Mouse (Mus musculus) MEL (cell line): ENCODE measurements around the gene Tas2r110. TPM values are rescaled to one million over a fixed set of nuclear protein-coding genes. Genes with fewer than 3 reads are reported as not detected.

Experiments
- DNase-seq: peaks from one replicate; pipeline ENCODE4 v3.0.0; 2011; ENCODE audit warnings: low read depth, low spot score
- H3K27ac ChIP-seq: 2 replicates; pipeline ENCODE4 v1.5.1; 2012; ENCODE audit warnings: low read depth, mild to moderate bottlenecking, control low read depth, low read length, moderate library complexity; ENCODE audit not compliant: control insufficient read depth
- H3K27me3 ChIP-seq, 2 experiments: fragments of 150-350 bp in 1 of 2; sonication (generic) in 1 of 2; 2 replicates each; pipeline ENCODE4 v1.6.1; 2012; ENCODE audit warnings: low read length in 2 of 2, mild to moderate bottlenecking in 2 of 2, improper control_type of control experiment in 1 of 2, moderate library complexity in 1 of 2; ENCODE audit not compliant: insufficient read depth in 2 of 2, control insufficient read depth in 1 of 2
- H3K36me3 ChIP-seq, 2 experiments: 2 replicates each; pipeline ENCODE4 v1.6.1; 2012 to 2014; ENCODE audit warnings: low read length in 2 of 2, improper control_type of control experiment in 1 of 2, inconsistent platforms in 1 of 2, mild to moderate bottlenecking in 1 of 2; ENCODE audit not compliant: insufficient read depth in 2 of 2, control insufficient read depth in 1 of 2
- H3K4me1 ChIP-seq, 2 experiments: fragments of 150-350 bp in 1 of 2; sonication (generic) in 1 of 2; 2 replicates each; pipeline ENCODE4 v1.6.1; 2012; ENCODE audit warnings: low read length in 2 of 2, improper control_type of control experiment in 1 of 2, mild to moderate bottlenecking in 1 of 2; ENCODE audit not compliant: insufficient read depth in 2 of 2, control insufficient read depth in 1 of 2
- H3K4me3 ChIP-seq, 2 experiments: fragments of 150-350 bp in 1 of 2; sonication (generic) in 1 of 2; 2 replicates each; pipeline ENCODE4 v1.5.1; 2012; ENCODE audit warnings: low read depth in 2 of 2, low read length in 2 of 2, mild to moderate bottlenecking in 2 of 2, moderate library complexity in 2 of 2, control low read depth in 1 of 2, improper control_type of control experiment in 1 of 2; ENCODE audit not compliant: control insufficient read depth in 1 of 2, insufficient read depth in 1 of 2
- H3K79me2 ChIP-seq: 2 replicates; pipeline ENCODE4 v1.6.1; 2012; ENCODE audit warnings: mild to moderate bottlenecking, low read length, moderate library complexity; ENCODE audit not compliant: control insufficient read depth, poor library complexity, insufficient read depth
- H3K9ac ChIP-seq: 2 replicates; pipeline ENCODE4 v1.6.1; 2012; ENCODE audit warnings: low read depth, mild to moderate bottlenecking, control low read depth, low read length, moderate library complexity; ENCODE audit not compliant: control insufficient read depth, poor library complexity, severe bottlenecking
- H3K9me3 ChIP-seq: fragments of 150-350 bp; sonication (generic); replicated peaks from 2 replicates; pipeline ENCODE4 v1.6.1; 2012; ENCODE audit warnings: mild to moderate bottlenecking, low read length, improper control_type of control experiment, moderate library complexity; ENCODE audit not compliant: insufficient read depth
- BHLHE40 ChIP-seq: IDR thresholded peaks from 2 replicates; pipeline ENCODE4 v1.6.1; 2012; ENCODE audit warnings: low read depth, mild to moderate bottlenecking, inconsistent platforms, low read length, improper control_type of control experiment, borderline replicate concordance
- CTCF ChIP-seq, 3 experiments: IDR thresholded peaks in 2 of 3; conservative IDR thresholded peaks in 1 of 3; 2 replicates each; pipeline ENCODE4 v1.5.1; 2011 to 2012; ENCODE audit warnings: low read length in 3 of 3, low read depth in 2 of 3, mild to moderate bottlenecking in 2 of 3, improper control_type of control experiment in 1 of 3, inconsistent platforms in 1 of 3, mixed read lengths in 1 of 3, moderate library complexity in 1 of 3; ENCODE audit not compliant: control insufficient read depth in 1 of 3, insufficient read depth in 1 of 3, poor library complexity in 1 of 3, severe bottlenecking in 1 of 3
- E2F4 ChIP-seq: IDR thresholded peaks from 2 replicates; pipeline ENCODE4 v1.6.1; 2011; ENCODE audit warnings: low read depth, low read length, improper control_type of control experiment, borderline replicate concordance
- ELF1 ChIP-seq: IDR thresholded peaks from 2 replicates; pipeline ENCODE4 v1.6.1; 2014; ENCODE audit warnings: low read depth, mild to moderate bottlenecking, inconsistent platforms, low read length, improper control_type of control experiment, moderate library complexity
- EP300 ChIP-seq, 2 experiments: IDR thresholded peaks; 2 replicates each; pipeline ENCODE4 v1.6.1; 2011; ENCODE audit warnings: improper control_type of control experiment in 2 of 2, low read length in 2 of 2, low read depth in 1 of 2, mild to moderate bottlenecking in 1 of 2
- ETS1 ChIP-seq: IDR thresholded peaks from 2 replicates; pipeline ENCODE4 v1.6.1; 2012; ENCODE audit warnings: low read depth, mild to moderate bottlenecking, inconsistent platforms, low read length, improper control_type of control experiment, moderate library complexity
- GABPA ChIP-seq: IDR thresholded peaks from 2 replicates; pipeline ENCODE4 v1.6.1; 2012; ENCODE audit warnings: low read depth, mild to moderate bottlenecking, inconsistent platforms, low read length, improper control_type of control experiment, moderate library complexity
- GATA1 ChIP-seq: IDR thresholded peaks from 2 replicates; pipeline ENCODE4 v1.6.1; 2011; ENCODE audit warnings: low read depth, low read length, improper control_type of control experiment
- JUND ChIP-seq: IDR thresholded peaks from 2 replicates; pipeline ENCODE4 v1.6.1; 2011; ENCODE audit warnings: low read depth, mild to moderate bottlenecking, improper control_type of control experiment, low read length
- KAT2A ChIP-seq: conservative IDR thresholded peaks from 2 replicates; pipeline ENCODE4 v1.6.1; 2012; ENCODE audit warnings: low read depth, low read length, improper control_type of control experiment, inconsistent platforms
- MEF2A ChIP-seq: IDR thresholded peaks from 2 replicates; pipeline ENCODE4 v1.6.1; 2014; ENCODE audit warnings: low read depth, mild to moderate bottlenecking, inconsistent platforms, low read length, improper control_type of control experiment; ENCODE audit not compliant: poor library complexity, insufficient replicate concordance, severe bottlenecking; ENCODE audit errors: extremely low read depth
- MXI1 ChIP-seq: IDR thresholded peaks from 2 replicates; pipeline ENCODE4 v1.6.1; 2011; ENCODE audit warnings: mild to moderate bottlenecking, low read depth, low read length, improper control_type of control experiment
- RCOR1 ChIP-seq: IDR thresholded peaks from 2 replicates; pipeline ENCODE4 v1.6.1; 2012; ENCODE audit warnings: low read depth, mild to moderate bottlenecking, inconsistent platforms, low read length, improper control_type of control experiment
- SMC3 ChIP-seq: IDR thresholded peaks from 2 replicates; pipeline ENCODE4 v1.6.1; 2011; ENCODE audit warnings: low read depth, low read length, improper control_type of control experiment
- TAL1 ChIP-seq: IDR thresholded peaks from 2 replicates; pipeline ENCODE4 v1.6.1; 2012; ENCODE audit warnings: mild to moderate bottlenecking, inconsistent platforms, low read length, moderate library complexity, mixed read lengths
- TBP ChIP-seq: IDR thresholded peaks from 2 replicates; pipeline ENCODE4 v1.8.0; 2011; ENCODE audit warnings: low read depth, low read length, improper control_type of control experiment
- UBTF ChIP-seq: IDR thresholded peaks from 2 replicates; pipeline ENCODE4 v1.6.1; 2012; ENCODE audit warnings: low read depth, mild to moderate bottlenecking, inconsistent platforms, low read length, improper control_type of control experiment, moderate library complexity, borderline replicate concordance; ENCODE audit not compliant: insufficient read depth
- USF1 ChIP-seq: IDR thresholded peaks from 2 replicates; pipeline ENCODE4 v1.6.1; 2014; ENCODE audit warnings: low read depth, mild to moderate bottlenecking, inconsistent platforms, low read length, improper control_type of control experiment, moderate library complexity
- ZC3H11A ChIP-seq: IDR thresholded peaks from 2 replicates; pipeline ENCODE4 v1.6.1; 2012; ENCODE audit warnings: low read depth, mild to moderate bottlenecking, inconsistent platforms, low read length, improper control_type of control experiment
- ZKSCAN1 ChIP-seq: IDR thresholded peaks from 2 replicates; pipeline ENCODE4 v1.6.1; 2012; ENCODE audit warnings: low read depth, mild to moderate bottlenecking, inconsistent platforms, low read length, improper control_type of control experiment, moderate library complexity
- ZMIZ1 ChIP-seq: IDR thresholded peaks from 2 replicates; pipeline ENCODE4 v1.6.1; 2012; ENCODE audit warnings: low read depth, mild to moderate bottlenecking, inconsistent platforms, low read length, improper control_type of control experiment, moderate library complexity
- ZNF384 ChIP-seq: IDR thresholded peaks from 2 replicates; pipeline ENCODE4 v1.6.1; 2012; ENCODE audit warnings: low read depth, mild to moderate bottlenecking, inconsistent platforms, low read length, improper control_type of control experiment
- polyA plus RNA-seq, 2 experiments: library from polyadenylated mRNA; stranded (reverse) in 1 of 2; unstranded in 1 of 2; fragments of >175 nt in 1 of 2; fragments of >200 nt in 1 of 2; gene quantifications; 2 replicates each; pipeline versions ENCODE4 v1.2.1 to v1.2.4; 2012; ENCODE audit warnings: low replicate concordance in 2 of 2, low read depth in 1 of 2; ENCODE audit not compliant: insufficient read length in 2 of 2, insufficient read depth in 1 of 2, missing spikeins in 1 of 2
- total RNA-seq: library from RNA; depleted of rRNA; stranded (reverse); fragments of 300-350 nt; gene quantifications from 2 replicates; pipeline ENCODE4 v1.2.3, GENCODE M21; 2012; rRNA removed

The Tas2r110 gene
- not detected in 2 replicates for total RNA-seq
- polyA plus RNA-seq, result not detected

DNA sequence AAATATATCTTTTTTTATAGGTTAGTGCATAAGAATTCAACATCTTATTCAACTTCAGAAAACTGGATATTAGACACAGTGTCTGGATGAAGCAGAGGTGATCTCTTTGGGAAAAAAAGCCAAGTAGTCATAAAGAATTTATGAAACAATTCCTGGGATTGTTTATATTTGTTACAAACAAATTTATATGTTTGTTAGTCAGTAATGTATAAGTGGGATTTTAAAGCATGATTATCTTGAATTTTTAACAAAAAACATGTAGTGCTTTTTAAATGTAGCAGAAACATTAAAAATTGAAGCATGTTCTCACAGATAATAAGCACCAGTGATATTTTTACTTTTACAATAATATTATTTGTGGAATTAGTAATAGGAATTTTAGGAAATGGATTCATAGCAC is at the start of gene Tas2r110:
TSS of gene Tas2r110 (plus strand) at position 301 of the 400 bp plus-strand sequence.
- H3K4me3 ChIP-seq, result no peak within 1 kb of the TSS
- TF ChIP-seq TAL1, result no peak
- no peaks in the 10 kb centered on the region for H3K36me3 ChIP-seq
- no peak for DNase-seq
- no peaks in the 10 kb centered on the region for H3K79me2 ChIP-seq
- no peak within 1 kb of the TSS for H3K9ac ChIP-seq
- H3K27me3 ChIP-seq, result no peaks in the 10 kb centered on the region
- H3K27ac ChIP-seq, result no peak within 1 kb of the TSS
- no peaks in the 10 kb centered on the region for H3K9me3 ChIP-seq
- H3K4me1 ChIP-seq, result no peaks in the 10 kb centered on the region

- H3K9me3 ChIP-seq, result no peaks in the 10 kb centered on the region
- TF ChIP-seq KAT2A (no peak), ETS1 (no peak), SMC3 (no peak)
- TF ChIP-seq, all 39 proteins: peak for 0
- Histone ChIP-seq H3K36me3 (no peaks in the 10 kb centered on the region), H3K4me1 (no peaks in the 10 kb centered on the region), H3K79me2 (no peaks in the 10 kb centered on the region), H3K9ac (no peak within 1 kb of the TSS), H3K4me3 (no peak within 1 kb of the TSS), H3K27ac (no peak within 1 kb of the TSS), H3K27me3 (no peaks in the 10 kb centered on the region)
- no peak for DNase-seq
These were observed 21.0 kb upstream of the Tas2r110 start, which contains the start of gene Tas2r123 for GRCm38 (mm10) chr6:132846842-132847241. Gene Tas2r123, plus strand, starts transcription at chr6:132847142.

GRCm38 (mm10) chr6:132855138-132855537 is 12.7 kb upstream of the Tas2r110 start, which contains the start of gene Tas2r116:
Gene Tas2r116, plus strand, starts transcription at chr6:132855438.
- TF ChIP-seq E2F4 (no peak), BHLHE40 (no peak), ELF1 (no peak), CTCF (IDR thresholded peaks at IDR 0.05 in 2 of 3, conservative IDR thresholded peaks at IDR 0.05 in 1 of 3; ENCODE audit: control insufficient read depth in 1 of 3, insufficient read depth in 1 of 3, low read depth in 2 of 3, low read length in 3 of 3, poor library complexity in 1 of 3, severe bottlenecking in 1 of 3) (no peak), RCOR1 (no peak), ZMIZ1 (no peak), GABPA (no peak), EP300 (IDR thresholded peaks at IDR 0.05; ENCODE audit: low read depth in 1 of 2, low read length in 2 of 2) (no peak), TAL1 (no peak), UBTF (no peak), ZKSCAN1 (no peak), GATA1 (no peak), JUND (no peak), MXI1 (no peak), ZC3H11A (no peak), USF1 (no peak), ZNF384 (no peak), TBP (no peak), MEF2A (no peak), SMC3 (no peak)
- no peak within 1 kb of the TSS for H3K9ac ChIP-seq
- no peaks in the 10 kb centered on the region for H3K4me1 ChIP-seq
- no peak for DNase-seq
- H3K27ac ChIP-seq, result no peak within 1 kb of the TSS
- H3K79me2 ChIP-seq, result no peaks in the 10 kb centered on the region
- no peak within 1 kb of the TSS for H3K4me3 ChIP-seq
- no peaks in the 10 kb centered on the region for H3K9me3 ChIP-seq
- H3K36me3 ChIP-seq, result no peaks in the 10 kb centered on the region
- H3K27me3 ChIP-seq, result no peaks in the 10 kb centered on the region
